Mouse (Mus musculus) megakaryocyte, embryonic 14.5 days (primary cell): ENCODE results near the gene Rnf113a2.

Experiments used
- FLI1 ChIP-seq: IDR thresholded peaks from 2 replicates; pipeline ENCODE4 v1.6.1; 2012; ENCODE audit warnings: low read length, inconsistent platforms, mixed read lengths
- GATA1 ChIP-seq: IDR thresholded peaks from 3 replicates; pipeline ENCODE4 v1.6.1; 2012; ENCODE audit warnings: mixed read lengths, low read length, inconsistent platforms, borderline replicate concordance

DNA sequence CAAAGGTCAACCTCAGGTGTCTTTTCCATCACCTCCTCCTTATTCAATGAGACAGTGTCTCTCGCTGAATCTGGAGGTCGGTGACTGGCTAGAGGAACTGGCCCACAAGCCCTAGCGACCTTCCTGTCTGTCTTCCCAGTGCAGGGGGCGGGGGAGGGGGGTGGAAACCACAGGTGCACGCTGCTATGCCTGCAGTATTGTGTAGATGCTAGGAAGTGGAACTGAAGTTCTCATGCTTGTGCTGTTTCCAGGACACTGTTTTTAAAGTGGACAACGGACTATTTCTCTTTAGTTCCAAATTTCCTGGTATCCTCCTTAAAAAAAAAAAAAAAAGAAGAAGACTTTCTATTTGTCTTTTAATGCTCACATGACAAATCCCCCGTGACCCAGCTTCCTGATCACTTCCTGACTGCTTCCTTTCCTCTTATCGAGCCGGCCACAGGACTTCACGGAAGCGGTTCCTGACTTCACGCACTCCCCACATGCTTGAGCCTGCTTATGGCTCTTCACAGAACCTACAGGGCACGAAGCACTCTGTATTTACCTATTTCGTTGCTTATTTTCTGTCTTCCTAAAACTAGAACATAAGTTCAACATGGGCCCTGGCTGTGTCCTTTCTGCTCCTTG lies 28.1 kb upstream of the Rnf113a2 start:
- no peak for TF ChIP-seq GATA1
- TF ChIP-seq FLI1, result no peak
